Mouse (Mus musculus) gastrocnemius, postnatal 36 days (tissue): ENCODE results near the gene Sspn. TPM values are rescaled to one million over a fixed set of nuclear protein-coding genes. Genes with fewer than 3 reads are reported as not detected.

Source experiments
- DNase-seq, 2 experiments: peaks; one replicate each; pipeline ENCODE4 v3.0.0; 2022
- intact Hi-C: fragments of 180-260 bp; cut with DNase I; formaldehyde crosslinking; loops from one replicate; pipeline ENCODE4 v1.15.1; 2025
- total RNA-seq, 2 experiments: library from RNA; stranded (reverse); gene quantifications; 2 replicates each; pipeline ENCODE4 v1.2.3; 2021

The Sspn gene
- total RNA-seq, 2 experiments from 2014 or later: 50.1 to 57.6 TPM

- intact Hi-C loops: no loop called here
- no peak for DNase-seq
Measured at GRCm38 (mm10) chr6:145969572-145969971, 38.1 kb downstream of the Sspn start.

- DNase-seq: no peak
- intact Hi-C loops: no loop called here
Measured at GRCm38 (mm10) chr6:145972107-145972506, 40.7 kb downstream of the Sspn start.

GRCm38 (mm10) chr6:145972836-145973235, 41.4 kb downstream of the Sspn start:
- intact Hi-C loops: no loop called here

GRCm38 (mm10) chr6:145973356-145973755, 41.9 kb downstream of the Sspn start:
- intact Hi-C loops: no loop called here
- DNase-seq: no peak

More at GRCm38 (mm10) chr6:145972836-145973235, 41.4 kb downstream of the Sspn start:
- DNase-seq: no peak

- intact Hi-C loops: no loop called here
- no peak for DNase-seq
Measured at GRCm38 (mm10) chr6:145974766-145975165, 43.3 kb downstream of the Sspn start.

GRCm38 (mm10) chr6:145977344-145977743, 45.9 kb downstream of the Sspn start:
- intact Hi-C loops: no loop called here
- no peak for DNase-seq

GRCm38 (mm10) chr6:145977771-145978450, 46.5 kb downstream of the Sspn start:
- no peak for DNase-seq
- intact Hi-C loops: no loop called here

- no peak for DNase-seq
- intact Hi-C loops: no loop called here
Measured at GRCm38 (mm10) chr6:145981074-145981473, 49.6 kb downstream of the Sspn start.

- DNase-seq: no peak
- intact Hi-C loops: no loop called here
Measured at GRCm38 (mm10) chr6:145982335-145982734, 50.9 kb downstream of the Sspn start.

GRCm38 (mm10) chr6:145990578-145990977, 59.1 kb downstream of the Sspn start:
- no peak for DNase-seq
- intact Hi-C loops: no loop called here

GRCm38 (mm10) chr6:145992526-145992925, 61.1 kb downstream of the Sspn start:
- DNase-seq: no peak
- intact Hi-C loops: no loop called here

GRCm38 (mm10) chr6:145992985-145993384, 61.5 kb downstream of the Sspn start:
- no peak for DNase-seq
- intact Hi-C loops: no loop called here

GRCm38 (mm10) chr6:145998314-145999007, 67.0 kb downstream of the Sspn start:
- DNase-seq: peak; percentile 67 to 79
- intact Hi-C loops: no loop called here

GRCm38 (mm10) chr6:146000767-146001166, 69.3 kb downstream of the Sspn start:
- intact Hi-C loops: no loop called here
- DNase-seq: no peak

- no peak for DNase-seq
- intact Hi-C loops: no loop called here
Measured at GRCm38 (mm10) chr6:146001396-146002191, 70.2 kb downstream of the Sspn start.

GRCm38 (mm10) chr6:146004174-146004601, 72.7 kb downstream of the Sspn start:
- intact Hi-C loops: no loop called here
- no peak for DNase-seq

GRCm38 (mm10) chr6:146005129-146005886, 73.9 kb downstream of the Sspn start:
- no peak for DNase-seq
- intact Hi-C loops: no loop called here

- no peak for DNase-seq
- intact Hi-C loops: no loop called here
Measured at GRCm38 (mm10) chr6:146005935-146006564, 74.6 kb downstream of the Sspn start.

GRCm38 (mm10) chr6:146006753-146007152, 75.3 kb downstream of the Sspn start:
- intact Hi-C loops: no loop called here
- DNase-seq: no peak

- no peak for DNase-seq
- intact Hi-C loops: no loop called here
Measured at GRCm38 (mm10) chr6:146008450-146008981, 77.1 kb downstream of the Sspn start.
